Mouse (Mus musculus) forebrain, embryonic 11.5 days (tissue): ENCODE results near the gene Cdk13. TPM values are rescaled to one million over a fixed set of nuclear protein-coding genes. Genes with fewer than 3 reads are reported as not detected.

ENCODE experiments used
- ATAC-seq: fragments of 200-750 bp; cut with Nextera tagmentation; replicated peaks from 2 replicates; pipeline ENCODE4 v1.8.0; 2017; ENCODE audit warnings: moderate TSS enrichment; ENCODE audit not compliant: low FRiP score
- DNase-seq: peaks from one replicate; pipeline ENCODE4 v3.0.0-alpha.2; 2017; ENCODE audit warnings: low spot score
- H3K27ac ChIP-seq: fragments of 300-500 bp; sonication (generic); 2 replicates; pipeline ENCODE4 v1.5.1; 2014; ENCODE audit warnings: low read depth, low read length
- H3K27me3 ChIP-seq: fragments of 300-500 bp; sonication (generic); 2 replicates; pipeline ENCODE4 v1.6.1; 2014; ENCODE audit warnings: mild to moderate bottlenecking, low read length, mixed read lengths; ENCODE audit not compliant: control insufficient read depth, insufficient read depth
- H3K36me3 ChIP-seq: fragments of 300-500 bp; sonication (generic); 2 replicates; pipeline ENCODE4 v1.6.1; 2014; ENCODE audit warnings: mild to moderate bottlenecking, low read length, moderate library complexity, mixed read lengths; ENCODE audit not compliant: control insufficient read depth, insufficient read depth
- H3K4me1 ChIP-seq: fragments of 300-500 bp; sonication (generic); replicated peaks from 2 replicates; pipeline ENCODE4 v1.6.1; 2014; ENCODE audit warnings: low read length, mixed read lengths; ENCODE audit not compliant: control insufficient read depth, insufficient read depth
- H3K4me2 ChIP-seq: fragments of 300-500 bp; sonication (generic); 2 replicates; pipeline ENCODE4 v1.6.1; 2014; ENCODE audit warnings: low read depth, mild to moderate bottlenecking, low read length, moderate library complexity, mixed read lengths; ENCODE audit not compliant: severe bottlenecking
- H3K4me3 ChIP-seq: fragments of 300-500 bp; sonication (generic); 2 replicates; pipeline ENCODE4 v1.5.1; 2014; ENCODE audit warnings: low read depth, low read length
- H3K9ac ChIP-seq: fragments of 300-500 bp; sonication (generic); 2 replicates; pipeline ENCODE4 v1.6.1; 2014; ENCODE audit warnings: low read length
- H3K9me3 ChIP-seq: fragments of 300-500 bp; sonication (generic); 2 replicates; pipeline ENCODE4 v1.6.1; 2016; ENCODE audit warnings: low read length, mixed read lengths; ENCODE audit not compliant: control insufficient read depth
- WGBS: fragments of 180-500 bp; shearing (Covaris S2); extraction: QIAGEN DNeasy Blood & Tissue Kit; methylation state at CpG from one replicate; pipeline ENCODE4 v1.1.7; 2014; 5-methylcytosine and 5-hydroxymethylcytosine counted together
- microRNA counts: library from miRNA; unstranded; fragments of <30 nt; microRNA quantifications from one replicate; lab custom pipeline; 2015
- microRNA-seq: library from miRNA; unstranded; fragments of <30 nt; microRNA quantifications from one replicate; pipeline ENCODE4, GENCODE M21; 2016; ENCODE audit not compliant: insufficient number of aligned reads
- polyA plus RNA-seq: library from polyadenylated mRNA; unstranded; fragments of >200 nt; fragmentation: Nextera tagmentation; extraction: Ambion mirVana; gene quantifications from 2 replicates; pipeline ENCODE4 v1.2.1, GENCODE M21; 2014

Cdk13 gene
- polyA plus RNA-seq, 1 experiment from 2014 or later: 19.0 TPM

GRCm38 (mm10) chr13:17694414-17694813 is 110.5 kb downstream of the Cdk13 start:
- ATAC-seq (peak; percentile 85), DNase-seq (no peak)
- H3K27ac ChIP-seq: peak overlapping the region; percentile 50; the same call in 1 of the 2 replicates
- H3K4me3 ChIP-seq: peak overlapping the region; percentile 79
- no peaks in the 10 kb centered on the region for H3K4me1 ChIP-seq
- under 1% methylated on average over 24 of the region's 25 CpGs for WGBS
- H3K9ac ChIP-seq: peak overlapping the region; percentile 65
- H3K36me3 ChIP-seq: no peaks in the 10 kb centered on the region
- H3K4me2 ChIP-seq: peak overlapping the region; percentile 60
- no peaks in the 10 kb centered on the region for H3K9me3 ChIP-seq
- no peaks in the 10 kb centered on the region for H3K27me3 ChIP-seq

GRCm38 (mm10) chr13:17693816-17694215 is 111.1 kb downstream of the Cdk13 start:
- no peaks in the 10 kb centered on the region for H3K27me3 ChIP-seq
- H3K9me3 ChIP-seq: no peaks in the 10 kb centered on the region
- no peak for DNase-seq
- WGBS: 69% methylated on average over 5 of the region's 5 CpGs
- no peak overlapping the region for H3K9ac ChIP-seq
- no peaks in the 10 kb centered on the region for H3K36me3 ChIP-seq
- H3K4me3 ChIP-seq: no peak overlapping the region
- no peaks in the 10 kb centered on the region for H3K4me1 ChIP-seq
- no peak for ATAC-seq
- H3K4me2 ChIP-seq: no peak overlapping the region
- no peak overlapping the region for H3K27ac ChIP-seq

GRCm38 (mm10) chr13:17691436-17691835 is 113.5 kb downstream of the Cdk13 start:
- no peaks in the 10 kb centered on the region for H3K27me3 ChIP-seq
- no peak overlapping the region for H3K9ac ChIP-seq
- H3K36me3 ChIP-seq: no peaks in the 10 kb centered on the region
- no peak overlapping the region for H3K4me2 ChIP-seq
- no peak overlapping the region for H3K4me3 ChIP-seq
- no peak for ATAC-seq
- no peak for DNase-seq
- H3K4me1 ChIP-seq: no peaks in the 10 kb centered on the region
- 68% methylated on average over 1 of the region's 1 CpGs for WGBS
- no peak overlapping the region for H3K27ac ChIP-seq
- H3K9me3 ChIP-seq: no peaks in the 10 kb centered on the region

GRCm38 (mm10) chr13:17690686-17691085 is 114.2 kb downstream of the Cdk13 start:
- H3K27ac ChIP-seq: no peak overlapping the region
- ATAC-seq (no peak), DNase-seq (no peak)
- H3K4me2 ChIP-seq: no peak overlapping the region
- no peaks in the 10 kb centered on the region for H3K36me3 ChIP-seq
- no peaks in the 10 kb centered on the region for H3K27me3 ChIP-seq
- H3K4me1 ChIP-seq: no peaks in the 10 kb centered on the region
- no peak overlapping the region for H3K4me3 ChIP-seq
- H3K9me3 ChIP-seq: no peaks in the 10 kb centered on the region
- H3K9ac ChIP-seq: no peak overlapping the region

GRCm38 (mm10) chr13:17689461-17689860 is 115.4 kb downstream of the Cdk13 start:
- H3K4me1 ChIP-seq: no peaks in the 10 kb centered on the region
- no peak overlapping the region for H3K9ac ChIP-seq
- H3K27ac ChIP-seq: no peak overlapping the region
- H3K36me3 ChIP-seq: no peaks in the 10 kb centered on the region
- no peaks in the 10 kb centered on the region for H3K9me3 ChIP-seq
- no peak overlapping the region for H3K4me3 ChIP-seq
- H3K27me3 ChIP-seq: no peaks in the 10 kb centered on the region
- ATAC-seq (no peak), DNase-seq (no peak)
- no peak overlapping the region for H3K4me2 ChIP-seq

- H3K4me1 ChIP-seq: no peaks in the 10 kb centered on the region
- H3K4me3 ChIP-seq: no peak overlapping the region
- no peak for ATAC-seq
- H3K27ac ChIP-seq: no peak overlapping the region
- no peak overlapping the region for H3K4me2 ChIP-seq
- DNase-seq: no peak
- 83% methylated on average over 1 of the region's 1 CpGs for WGBS
- no peaks in the 10 kb centered on the region for H3K9me3 ChIP-seq
- no peak overlapping the region for H3K9ac ChIP-seq
- H3K27me3 ChIP-seq: no peaks in the 10 kb centered on the region
- H3K36me3 ChIP-seq: no peaks in the 10 kb centered on the region
These were observed 133.8 kb downstream of the Cdk13 start for GRCm38 (mm10) chr13:17671122-17671521.

- 92% methylated on average over 1 of the region's 1 CpGs for WGBS
- Histone ChIP-seq H3K4me3 (no peak overlapping the region), H3K4me2 (no peak overlapping the region), H3K9ac (no peak overlapping the region), H3K36me3 (no peaks in the 10 kb centered on the region), H3K9me3 (no peaks in the 10 kb centered on the region), H3K27ac (no peak overlapping the region), H3K27me3 (no peaks in the 10 kb centered on the region), H3K4me1 (no peaks in the 10 kb centered on the region)
- DNase-seq: no peak
- no peak for ATAC-seq
These were observed 137.5 kb downstream of the Cdk13 start for GRCm38 (mm10) chr13:17667380-17667779.

MicroRNA genes within 50 kb of the gene (microRNA counts, 519-probe panel; counts per million panel counts)
- 31.2 counts per million for microRNA mmu-miR-466i (lab: Ali Mortazavi, UCI)

Small RNAs within 50 kb of the gene (microRNA-seq; reads per million reads assigned to microRNA genes)
- not detected for gene Mir466i

Other genes starting within 250 kb of the Cdk13 start
- 50.7 and 52.7 TPM in 2 replicates for gene Mplkip, start 109.9 kb downstream of the Cdk13 start, polyA plus RNA-seq
- 2.1 and 3.6 TPM in 2 replicates for gene Sugct, start 109.5 kb downstream of the Cdk13 start, polyA plus RNA-seq
- 124 and 129 TPM in 2 replicates for gene Rala, start 139.1 kb upstream of the Cdk13 start, polyA plus RNA-seq
- 90.4 and 94.8 TPM in 2 replicates for gene Yae1d1, start 188.3 kb upstream of the Cdk13 start, polyA plus RNA-seq